Comparison of ENCODE assay signal across 9 mouse cellular contexts in genomic region chr5:121398965-121399462, GRCm38 (mm10). TPM values are rescaled to one million over a fixed set of nuclear protein-coding genes. Genes with fewer than 3 reads are reported as not detected.
DNase-seq lines count a peak whose midpoint lies in the region; ATAC-seq and TF ChIP-seq lines count a peak whose summit lies in the region.
"Had no signal": no experiment of that assay in that cellular context is flagged by ENCODE, and none has a peak within 500 bp of the region (broad histone marks: within the 10 kb centered on the region; RNA-seq: fewer than 3 reads in every experiment).

No protein-coding gene starts in this region.

- no peak for TF ChIP-seq CTCF in bone marrow, adult 2 months (IDR thresholded peaks at IDR 0.05; ENCODE audit: control insufficient read depth, insufficient read depth, low read length)

- H3K4me2 ChIP-seq in heart, embryonic 16.5 days (ENCODE audit: low read depth, low read length): peak overlapping the region; percentile 80
- peak overlapping the region; percentile 89 for H3K4me2 ChIP-seq in hindbrain, embryonic 16.5 days (ENCODE audit: low read length)
- H3K4me2 ChIP-seq in midbrain, embryonic 15.5 days: peak overlapping the region; percentile 81

- H3K27me3 ChIP-seq in heart, embryonic 16.5 days (ENCODE audit: control insufficient read depth, insufficient read depth, low read length): no peaks in the 10 kb centered on the region
- H3K27me3 ChIP-seq in hindbrain, embryonic 16.5 days (replicated peaks; ENCODE audit: control insufficient read depth, insufficient read depth, low read length): no peaks in the 10 kb centered on the region
- H3K27me3 ChIP-seq in midbrain, embryonic 15.5 days (replicated peaks): no peaks in the 10 kb centered on the region
- H3K27me3 ChIP-seq: Patski had no signal

- peak overlapping the region; percentile 88 for H3K4me3 ChIP-seq in heart, embryonic 16.5 days (ENCODE audit: low read length)
- H3K4me3 ChIP-seq in bone marrow, adult 2 months (replicated peaks; ENCODE audit: control insufficient read depth, low read depth, low read length): peak overlapping the region; percentile 18
- peak overlapping the region; percentile 61 for H3K4me3 ChIP-seq in hindbrain, embryonic 16.5 days (ENCODE audit: low read length)
- peak overlapping the region; percentile 73 for H3K4me3 ChIP-seq in midbrain, embryonic 15.5 days

- H3K27ac ChIP-seq in heart, embryonic 16.5 days (ENCODE audit: low read length): no peak overlapping the region
- H3K27ac ChIP-seq in bone marrow, adult 2 months (ENCODE audit: control insufficient read depth, insufficient read depth, low read depth, low read length, poor library complexity): no peak overlapping the region
- H3K27ac ChIP-seq in hindbrain, embryonic 16.5 days (ENCODE audit: low read depth, low read length): no peak overlapping the region
- no peak overlapping the region for H3K27ac ChIP-seq in midbrain, embryonic 15.5 days

- H3K9ac ChIP-seq in heart, embryonic 16.5 days (ENCODE audit: low read length): peak overlapping the region; percentile 86
- H3K9ac ChIP-seq in hindbrain, embryonic 16.5 days (ENCODE audit: low read depth, low read length): peak overlapping the region; percentile 74
- H3K9ac ChIP-seq in midbrain, embryonic 15.5 days: peak overlapping the region; percentile 70

- no peak for DNase-seq in heart, adult 18-20 months
- DNase-seq in cerebellum, adult 8-10 months: no peak
- DNase-seq in right cerebral cortex, postnatal 25 days: no peak
- no peak for DNase-seq in testis, postnatal 10 days (ENCODE audit: low spot score)

- peaks cover 21% of the 10 kb centered on the region for H3K4me1 ChIP-seq in heart, embryonic 16.5 days (ENCODE audit: control insufficient read depth, insufficient read depth, low read length)
- peaks cover 2% of the 10 kb centered on the region; the same call in 1 of the 2 replicates for H3K4me1 ChIP-seq in bone marrow, adult 2 months (ENCODE audit: control insufficient read depth, insufficient read depth, low read length)
- peaks cover 12% of the 10 kb centered on the region for H3K4me1 ChIP-seq in hindbrain, embryonic 16.5 days (ENCODE audit: control insufficient read depth, insufficient read depth, low read depth, low read length)
- H3K4me1 ChIP-seq in midbrain, embryonic 15.5 days: peaks cover 24% of the 10 kb centered on the region

- TF ChIP-seq POLR2A in bone marrow, adult 2 months (IDR thresholded peaks at IDR 0.05; ENCODE audit: borderline replicate concordance, control insufficient read depth, low read depth, low read length): no peak

- 43% methylated on average over 9 of the region's 9 CpGs for WGBS in heart, embryonic 16.5 days
- WGBS in bone marrow, adult 2 months: 21% methylated on average over 9 of the region's 9 CpGs
- 55% methylated on average over 9 of the region's 9 CpGs for WGBS in hindbrain, embryonic 16.5 days
- 57% methylated on average over 9 of the region's 9 CpGs for WGBS in midbrain, embryonic 15.5 days

- H3K9me3 ChIP-seq in heart, embryonic 16.5 days (replicated peaks; ENCODE audit: control insufficient read depth, low read length): peaks cover 3% of the 10 kb centered on the region; the same call in 1 of the 2 replicates
- H3K9me3 ChIP-seq in hindbrain, embryonic 16.5 days (ENCODE audit: control insufficient read depth, low read length): no peaks in the 10 kb centered on the region
- H3K9me3 ChIP-seq in midbrain, embryonic 15.5 days: no peaks in the 10 kb centered on the region

- no peaks in the 10 kb centered on the region for H3K36me3 ChIP-seq in heart, embryonic 16.5 days (ENCODE audit: control insufficient read depth, insufficient read depth)
- H3K36me3 ChIP-seq in hindbrain, embryonic 16.5 days (ENCODE audit: control insufficient read depth, insufficient read depth, low read length): no peaks in the 10 kb centered on the region
- H3K36me3 ChIP-seq in midbrain, embryonic 15.5 days (replicated peaks): no peaks in the 10 kb centered on the region; the same call in 1 of the 2 replicates

- ATAC-seq in heart, embryonic 16.5 days (replicated peaks; ENCODE audit: extremely low read depth, insufficient read depth, low FRiP score): no peak
- ATAC-seq in hindbrain, embryonic 16.5 days: no peak
- ATAC-seq in midbrain, embryonic 15.5 days (replicated peaks): no peak

RNA-seq across cellular contexts. Expression of gene Naa25, which starts 1.3 kb away (rescaled TPM):
- polyA plus RNA-seq in heart, embryonic 16.5 days (2015; fragmentation: Nextera tagmentation; extraction: Ambion mirVana): 35.5 and 36.3 TPM in 2 replicates
- total RNA-seq in heart, adult 18-20 months (2021): 10 to 100 TPM; 22.4 to 23.1 TPM
- polyA plus RNA-seq in bone marrow, adult 2 months (2011; ENCODE audit: insufficient read depth, insufficient read length, low replicate concordance, missing spikeins): 11.6 and 22.3 TPM in 2 replicates
- polyA plus RNA-seq in hindbrain, embryonic 16.5 days (2015; fragmentation: Nextera tagmentation; extraction: Ambion mirVana): 58.5 and 59.4 TPM in 2 replicates
- polyA plus RNA-seq in midbrain, embryonic 15.5 days (2015; fragmentation: Nextera tagmentation; extraction: Ambion mirVana): 53.2 and 56.6 TPM in 2 replicates

RNA-seq across cellular contexts. Expression of gene Trafd1, which starts 13.6 kb away (rescaled TPM):
- 85.0 and 86.3 TPM in 2 replicates for polyA plus RNA-seq in heart, embryonic 16.5 days (2015; fragmentation: Nextera tagmentation; extraction: Ambion mirVana)
- 10 to 100 TPM; 61.2 to 68.8 TPM for total RNA-seq in heart, adult 18-20 months (2021)
- polyA plus RNA-seq in bone marrow, adult 2 months (2011; ENCODE audit: insufficient read depth, insufficient read length, low replicate concordance, missing spikeins): 59.7 and 114 TPM in 2 replicates
- polyA plus RNA-seq in hindbrain, embryonic 16.5 days (2015; fragmentation: Nextera tagmentation; extraction: Ambion mirVana): 112 and 124 TPM in 2 replicates
- polyA plus RNA-seq in midbrain, embryonic 15.5 days (2015; fragmentation: Nextera tagmentation; extraction: Ambion mirVana): 144 and 150 TPM in 2 replicates

RNA-seq across cellular contexts. Expression of gene Tmem116, which starts 52.7 kb away (rescaled TPM):
- polyA plus RNA-seq in heart, embryonic 16.5 days (2015; fragmentation: Nextera tagmentation; extraction: Ambion mirVana): 4.5 and 4.8 TPM in 2 replicates
- 10 to 100 TPM; 12.0 to 14.9 TPM for total RNA-seq in heart, adult 18-20 months (2021)
- polyA plus RNA-seq in bone marrow, adult 2 months (2011; ENCODE audit: insufficient read depth, insufficient read length, low replicate concordance, missing spikeins): not detected in 2 replicates
- polyA plus RNA-seq in hindbrain, embryonic 16.5 days (2015; fragmentation: Nextera tagmentation; extraction: Ambion mirVana): 1.9 and 2.3 TPM in 2 replicates
- 1.9 and 2.2 TPM in 2 replicates for polyA plus RNA-seq in midbrain, embryonic 15.5 days (2015; fragmentation: Nextera tagmentation; extraction: Ambion mirVana)

RNA-seq across cellular contexts. Expression of gene Erp29, which starts 53.3 kb away (rescaled TPM):
- 128 and 131 TPM in 2 replicates for polyA plus RNA-seq in heart, embryonic 16.5 days (2015; fragmentation: Nextera tagmentation; extraction: Ambion mirVana)
- 10 to 100 TPM; 68.2 to 68.6 TPM for total RNA-seq in heart, adult 18-20 months (2021)
- 161 and 240 TPM in 2 replicates for polyA plus RNA-seq in bone marrow, adult 2 months (2011; ENCODE audit: insufficient read depth, insufficient read length, low replicate concordance, missing spikeins)
- polyA plus RNA-seq in hindbrain, embryonic 16.5 days (2015; fragmentation: Nextera tagmentation; extraction: Ambion mirVana): 199 and 211 TPM in 2 replicates
- polyA plus RNA-seq in midbrain, embryonic 15.5 days (2015; fragmentation: Nextera tagmentation; extraction: Ambion mirVana): 167 and 195 TPM in 2 replicates

Comparison
In these comparisons a context has a peak if more than half of its experiments do, and no peak if none do; other contexts are left out.
1. H3K4me3 ChIP-seq: peak in every context shown above with its lines; median percentile 88 in heart, embryonic 16.5 days; 73 in midbrain, embryonic 15.5 days; 61 in hindbrain, embryonic 16.5 days; 18 in bone marrow, adult 2 months.